ENCODE assay signal across 13 mouse cellular contexts in the genomic region with DNA sequence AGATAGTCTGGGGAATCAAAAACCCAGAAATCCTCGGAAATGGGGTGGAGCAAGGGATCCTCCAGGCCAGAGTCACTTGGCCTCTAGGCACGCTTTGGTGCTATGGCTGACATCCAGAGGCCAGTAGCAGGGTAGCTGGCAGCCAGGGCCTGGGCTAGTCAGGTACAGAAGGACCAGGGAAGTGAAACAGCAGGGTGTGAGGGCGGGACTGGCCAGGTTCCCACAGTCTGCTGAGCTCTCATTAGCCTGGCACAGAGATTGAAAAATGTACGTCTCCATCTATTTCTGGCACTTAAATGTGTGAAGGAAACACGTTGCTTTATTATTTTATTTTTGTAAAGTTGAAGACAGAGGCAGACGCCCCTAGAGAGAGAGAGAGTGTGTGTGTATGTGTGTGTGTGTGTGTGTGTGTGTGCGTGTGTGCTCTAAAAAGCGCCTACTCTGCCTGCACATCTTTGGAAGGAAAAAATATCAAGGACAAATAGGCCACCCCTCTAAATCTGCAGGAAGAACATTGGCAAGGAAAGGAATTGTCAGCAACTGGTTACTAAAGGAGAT. TPM values are rescaled to one million over a fixed set of nuclear protein-coding genes. Genes with fewer than 3 reads are reported as not detected.
DNase-seq lines count a peak whose midpoint lies in the region; ATAC-seq and TF ChIP-seq lines count a peak whose summit lies in the region.
"Had no signal": no experiment of that assay in that cellular context is flagged by ENCODE, and none has a peak within 500 bp of the region (broad histone marks: within the 10 kb centered on the region; RNA-seq: fewer than 3 reads in every experiment).

No protein-coding gene starts in this region.

- H3K9ac ChIP-seq in limb, embryonic 14.5 days (ENCODE audit: low read depth, low read length, severe bottlenecking), result 0 out of 2 replicates have a peak overlapping the region, but pooled peaks have one; percentile 3
- H3K9ac ChIP-seq in neural tube, embryonic 15.5 days (replicated peaks), result no peak overlapping the region
- H3K9ac ChIP-seq: heart, embryonic 15.5 days; liver, embryonic 14.5 days had no signal

- H3K9me3 ChIP-seq in limb, embryonic 14.5 days (ENCODE audit: control insufficient read depth, low read length), result no peaks in the 10 kb centered on the region
- no peaks in the 10 kb centered on the region for H3K9me3 ChIP-seq in limb, embryonic 10.5 days (replicated peaks)
- no peaks in the 10 kb centered on the region for H3K9me3 ChIP-seq in neural tube, embryonic 15.5 days (replicated peaks)
- H3K9me3 ChIP-seq: G1E; heart, embryonic 15.5 days had no signal

- ATAC-seq in limb, embryonic 14.5 days (ENCODE audit: low FRiP score, low read depth), result no peak
- no peak for ATAC-seq in neural tube, embryonic 15.5 days (ENCODE audit: low FRiP score)
- no peak for ATAC-seq in erythroblast, adult 5-6 weeks (replicated peaks; ENCODE audit: low FRiP score, poor library complexity, severe bottlenecking)

- no peaks in the 10 kb centered on the region for H3K4me1 ChIP-seq in limb, embryonic 14.5 days (ENCODE audit: control insufficient read depth, insufficient read depth, low read length)
- peaks cover 11% of the 10 kb centered on the region for H3K4me1 ChIP-seq in limb, embryonic 10.5 days
- H3K4me1 ChIP-seq in spleen, adult 2 months (ENCODE audit: control insufficient read depth, insufficient read depth, insufficient read length), result peaks cover 4% of the 10 kb centered on the region; the same call in 1 of the 2 replicates
- no peaks in the 10 kb centered on the region for H3K4me1 ChIP-seq in neural tube, embryonic 15.5 days

- 62% methylated on average over 8 of the region's 8 CpGs for WGBS in limb, embryonic 14.5 days
- WGBS in limb, embryonic 10.5 days, result 78% methylated on average over 8 of the region's 8 CpGs
- WGBS in spleen, adult 2 months, result 43% methylated on average over 8 of the region's 8 CpGs
- WGBS in neural tube, embryonic 15.5 days, result 71% methylated on average over 8 of the region's 8 CpGs

- TF ChIP-seq CTCF in spleen, adult 2 months (IDR thresholded peaks at IDR 0.05; ENCODE audit: extremely low read depth, insufficient read depth, insufficient read length, insufficient replicate concordance), result no peak

- no peaks in the 10 kb centered on the region for H3K27me3 ChIP-seq in limb, embryonic 14.5 days (ENCODE audit: control insufficient read depth, insufficient read depth, low read length)
- no peaks in the 10 kb centered on the region for H3K27me3 ChIP-seq in limb, embryonic 10.5 days (ENCODE audit: low read depth, poor library complexity, severe bottlenecking)
- H3K27me3 ChIP-seq in spleen, adult 2 months (ENCODE audit: control insufficient read depth, insufficient read depth, low read length), result no peaks in the 10 kb centered on the region
- H3K27me3 ChIP-seq in neural tube, embryonic 15.5 days (replicated peaks), result no peaks in the 10 kb centered on the region
- H3K27me3 ChIP-seq: heart, embryonic 15.5 days had no signal

- H3K27ac ChIP-seq in limb, embryonic 14.5 days (replicated peaks; ENCODE audit: low read depth, low read length), result no peak overlapping the region
- H3K27ac ChIP-seq in limb, embryonic 10.5 days, result no peak overlapping the region
- peak overlapping the region; percentile 68 for H3K27ac ChIP-seq in spleen, adult 2 months (ENCODE audit: insufficient read depth, low read length)
- no peak overlapping the region for H3K27ac ChIP-seq in neural tube, embryonic 15.5 days (replicated peaks)
- H3K27ac ChIP-seq: heart, embryonic 15.5 days; liver, embryonic 14.5 days had no signal

- H3K4me3 ChIP-seq in limb, embryonic 14.5 days (replicated peaks; ENCODE audit: low read length), result no peak overlapping the region
- H3K4me3 ChIP-seq in limb, embryonic 10.5 days, result no peak overlapping the region
- H3K4me3 ChIP-seq in spleen, adult 2 months (ENCODE audit: extremely low read depth, insufficient read depth, insufficient read length), result no peak overlapping the region
- no peak overlapping the region for H3K4me3 ChIP-seq in neural tube, embryonic 15.5 days (replicated peaks)
- H3K4me3 ChIP-seq: heart, embryonic 15.5 days had no signal

- no peak overlapping the region for H3K4me2 ChIP-seq in limb, embryonic 14.5 days (replicated peaks; ENCODE audit: low read depth, low read length, severe bottlenecking)
- no peak overlapping the region for H3K4me2 ChIP-seq in neural tube, embryonic 15.5 days
- H3K4me2 ChIP-seq: heart, embryonic 15.5 days had no signal

- TF ChIP-seq POLR2A in limb, embryonic 14.5 days (IDR thresholded peaks at IDR 0.05; ENCODE audit: borderline replicate concordance, extremely low read depth, insufficient read depth, insufficient read length), result no peak
- no peak for TF ChIP-seq POLR2A in spleen, adult 2 months (IDR thresholded peaks at IDR 0.05; ENCODE audit: low read depth, low read length)

- no peak for DNase-seq in limb, embryonic 14.5 days (ENCODE audit: low spot score)
- DNase-seq in limb, embryonic 10.5 days (ENCODE audit: low spot score), result no peak
- peak; percentile 96 for DNase-seq in cerebellum, adult 9-11 months
- DNase-seq in layer of hippocampus, adult 9-11 months, result peak; percentile 70
- peak in 1 of 2 experiments; percentile 52 for DNase-seq in spleen, adult 2 months (ENCODE audit: low read depth in 1 of 2, low spot score in 2 of 2)
- DNase-seq in heart, adult 8-10 months (ENCODE audit: low spot score), result no peak
- DNase-seq: adrenal gland, postnatal 36 days; kidney, postnatal 25 days had no signal

- no peaks in the 10 kb centered on the region for H3K36me3 ChIP-seq in limb, embryonic 14.5 days (ENCODE audit: control insufficient read depth, insufficient read depth, low read length)
- no peaks in the 10 kb centered on the region for H3K36me3 ChIP-seq in limb, embryonic 10.5 days
- H3K36me3 ChIP-seq in spleen, adult 2 months (ENCODE audit: control insufficient read depth, insufficient read depth, low read length), result no peaks in the 10 kb centered on the region
- H3K36me3 ChIP-seq in neural tube, embryonic 15.5 days, result no peaks in the 10 kb centered on the region
- H3K36me3 ChIP-seq: G1E; heart, embryonic 15.5 days had no signal

RNA-seq across cellular contexts. Expression of a gene that starts 21.0 kb away (rescaled TPM):
- polyA plus RNA-seq in limb, embryonic 14.5 days (2012; rRNA removed), result 11.3 and 13.5 TPM in 2 replicates
- 22.1 and 25.0 TPM in 2 replicates for polyA plus RNA-seq in limb, embryonic 14.5 days (2014; fragmentation: Nextera tagmentation; extraction: Ambion mirVana)
- polyA plus RNA-seq in limb, embryonic 10.5 days (2016; fragmentation: Nextera tagmentation; extraction: Ambion mirVana), result 6.1 and 6.7 TPM in 2 replicates
- polyA plus RNA-seq in spleen, adult 2 months (2012; rRNA removed), result 6.0 and 8.2 TPM in 2 replicates
- 9.3 and 10.2 TPM in 2 replicates for polyA plus RNA-seq in neural tube, embryonic 15.5 days (2015; fragmentation: Nextera tagmentation; extraction: Ambion mirVana)
- total RNA-seq in erythroblast, adult 5-6 weeks (2015; ENCODE audit: low replicate concordance), result 12.3 and 19.8 TPM in 2 replicates
- total RNA-seq in erythroblast, adult 5-6 weeks (2017; ENCODE audit: low replicate concordance), result 7.2 and 13.1 TPM in 2 replicates
- 10 to 100 TPM; 19.4 to 24.7 (median 23.0) TPM for total RNA-seq in heart, adult 8-10 months (2022)

Comparison
In these comparisons a context has a peak if more than half of its experiments do, and no peak if none do; other contexts are left out.
1. DNase-seq: peak in cerebellum, adult 9-11 months (single experiment) and layer of hippocampus, adult 9-11 months (single experiment); none in limb, embryonic 14.5 days (single experiment), limb, embryonic 10.5 days (single experiment) and heart, adult 8-10 months (single experiment).